Mouse (Mus musculus) CH12.LX (cell line): ENCODE results near the gene Cplx1.

Source experiments
- CHD1 ChIP-seq: IDR thresholded peaks from 2 replicates; pipeline ENCODE4 v1.6.1; 2012; ENCODE audit warnings: low read depth, low read length, improper control_type of control experiment, inconsistent platforms
- CTCF ChIP-seq, 2 experiments: IDR thresholded peaks in 1 of 2; conservative IDR thresholded peaks in 1 of 2; 2 replicates each; pipeline ENCODE4 v1.5.1; 2011 to 2012; ENCODE audit warnings: low read depth in 2 of 2, low read length in 2 of 2, improper control_type of control experiment in 1 of 2, inconsistent platforms in 1 of 2, mild to moderate bottlenecking in 1 of 2, moderate library complexity in 1 of 2
- ELF1 ChIP-seq: IDR thresholded peaks from 2 replicates; pipeline ENCODE4 v1.6.1; 2014; ENCODE audit warnings: low read depth, mild to moderate bottlenecking, inconsistent platforms, low read length, improper control_type of control experiment
- EP300 ChIP-seq: IDR thresholded peaks from 2 replicates; pipeline ENCODE4 v1.6.1; 2011; ENCODE audit warnings: low read length, improper control_type of control experiment
- MAX ChIP-seq: IDR thresholded peaks from 2 replicates; pipeline ENCODE4 v1.6.1; 2011; ENCODE audit warnings: low read length, improper control_type of control experiment
- MXI1 ChIP-seq: IDR thresholded peaks from 2 replicates; pipeline ENCODE4 v1.6.1; 2011; ENCODE audit warnings: mild to moderate bottlenecking, low read depth, low read length, improper control_type of control experiment
- POLR2A ChIP-seq: IDR thresholded peaks from 2 replicates; pipeline ENCODE4 v1.6.1; 2011; ENCODE audit warnings: low read depth, mild to moderate bottlenecking, improper control_type of control experiment, low read length
- SMC3 ChIP-seq: IDR thresholded peaks from 2 replicates; pipeline ENCODE4 v1.6.1; 2011; ENCODE audit warnings: low read depth, low read length, improper control_type of control experiment
- TCF12 ChIP-seq: IDR thresholded peaks from 2 replicates; pipeline ENCODE4 v1.6.1; 2014; ENCODE audit warnings: low read depth, mild to moderate bottlenecking, inconsistent platforms, low read length, improper control_type of control experiment
- USF1 ChIP-seq: IDR thresholded peaks from 2 replicates; pipeline ENCODE4 v1.6.1; 2014; ENCODE audit warnings: low read depth, mild to moderate bottlenecking, inconsistent platforms, low read length, improper control_type of control experiment
- USF2 ChIP-seq: conservative IDR thresholded peaks from 2 replicates; pipeline ENCODE4 v1.6.1; 2011; ENCODE audit warnings: low read depth, low read length, improper control_type of control experiment
- ZC3H11A ChIP-seq: IDR thresholded peaks from 2 replicates; pipeline ENCODE4 v1.6.1; 2012; ENCODE audit warnings: low read depth, mild to moderate bottlenecking, inconsistent platforms, low read length, improper control_type of control experiment

- no peak for TF ChIP-seq EP300
- TF ChIP-seq MXI1 = no peak
- no peak for TF ChIP-seq CTCF (conservative IDR thresholded peaks at IDR 0.05 in 1 of 2, IDR thresholded peaks at IDR 0.05 in 1 of 2; ENCODE audit: low read depth in 2 of 2, low read length in 2 of 2)
- TF ChIP-seq ELF1 = no peak
- TF ChIP-seq POLR2A = no peak
- TF ChIP-seq MAX = no peak
- TF ChIP-seq USF2 = no peak
- no peak for TF ChIP-seq USF1
- TF ChIP-seq ZC3H11A = no peak
- TF ChIP-seq SMC3 = no peak
- TF ChIP-seq TCF12 = no peak
- TF ChIP-seq CHD1 = no peak
Measured at GRCm38 (mm10) chr5:108518106-108518885, 31.5 kb downstream of the Cplx1 start.
